Mouse (Mus musculus): ENCODE measurements at regions not wholly inside any gene's neighbourhood (a gene's known extent, or its start where the extent isn't known, plus 50 kb on each side); places are given as distances from the start of the nearest gene placed in this dataset.

DNA sequence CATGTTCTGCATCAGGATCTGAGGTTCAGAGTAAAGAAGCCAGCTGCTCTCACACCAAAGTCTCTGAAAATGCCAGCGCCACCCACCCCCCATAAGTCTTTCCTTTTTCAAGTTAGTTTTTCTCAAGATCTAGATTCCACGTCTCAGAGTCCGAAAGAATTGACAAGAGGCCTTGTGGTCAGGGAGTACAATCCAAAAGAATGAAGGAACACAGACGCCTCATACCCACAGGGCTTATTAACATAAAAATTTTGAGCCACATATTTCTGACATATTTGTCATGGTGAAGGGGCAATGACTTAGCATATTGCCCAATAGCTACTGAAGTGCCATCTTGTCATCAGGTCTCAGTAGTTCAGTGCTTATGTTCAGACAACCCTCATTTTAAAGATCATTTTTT lies 92.6 kb downstream of the Rassf10 start:
- DNase-seq (ENCODE audit: low spot score) (no peak), ATAC-seq (ENCODE audit: extremely low read depth, insufficient number of reproducible peaks, low FRiP score, poor library complexity, severe bottlenecking) (no peak)
- no peak for TF ChIP-seq TAL1 (conservative IDR thresholded peaks at IDR 0.05; ENCODE audit: low read depth, low read length)
- TF ChIP-seq GATA2 (IDR thresholded peaks at IDR 0.05; ENCODE audit: borderline replicate concordance, low read depth, low read length) = no peak
- TF ChIP-seq GATA1 (IDR thresholded peaks at IDR 0.05; ENCODE audit: borderline replicate concordance, low read length) = no peak
- no peak for TF ChIP-seq CTCF (IDR thresholded peaks at IDR 0.05; ENCODE audit: low read depth, low read length)
- H3K4me1 ChIP-seq (ENCODE audit: insufficient read depth, low read depth, low read length) = no peaks in the 10 kb centered on the region; the same call in 1 of the 2 replicates
- no peak overlapping the region for H3K4me3 ChIP-seq (ENCODE audit: low read depth, low read length)
- H3K9me3 ChIP-seq (replicated peaks) = peaks cover 2% of the 10 kb centered on the region
- H3K27me3 ChIP-seq (ENCODE audit: insufficient read depth, low read length) = peaks cover 1% of the 10 kb centered on the region; the same call in 1 of the 2 replicates
- H3K36me3 ChIP-seq (replicated peaks) = no peaks in the 10 kb centered on the region

- H3K36me3 ChIP-seq (replicated peaks) = no peaks in the 10 kb centered on the region
- no peak overlapping the region for H3K4me3 ChIP-seq (ENCODE audit: low read depth, low read length)
- H3K27me3 ChIP-seq (ENCODE audit: insufficient read depth, low read length) = no peaks in the 10 kb centered on the region
- DNase-seq (ENCODE audit: low spot score) = no peak
- TF ChIP-seq TAL1 (conservative IDR thresholded peaks at IDR 0.05; ENCODE audit: low read depth, low read length) (no peak), CTCF (IDR thresholded peaks at IDR 0.05; ENCODE audit: low read depth, low read length) (no peak), GATA1 (IDR thresholded peaks at IDR 0.05; ENCODE audit: borderline replicate concordance, low read length) (no peak)
- no peaks in the 10 kb centered on the region for H3K4me1 ChIP-seq (ENCODE audit: insufficient read depth, low read depth, low read length)
- no peak for ATAC-seq (ENCODE audit: extremely low read depth, insufficient number of reproducible peaks, low FRiP score, poor library complexity, severe bottlenecking)
- no peaks in the 10 kb centered on the region for H3K9me3 ChIP-seq (replicated peaks)
Measured at GRCm38 (mm10) chr7:113047583-113047982, 93.8 kb downstream of the Rassf10 start.

- no peak for DNase-seq (ENCODE audit: low spot score)
- ATAC-seq (ENCODE audit: extremely low read depth, insufficient number of reproducible peaks, low FRiP score, poor library complexity, severe bottlenecking) = no peak
- TF ChIP-seq GATA1 (IDR thresholded peaks at IDR 0.05; ENCODE audit: borderline replicate concordance, low read length) = no peak
- H3K4me1 ChIP-seq (ENCODE audit: insufficient read depth, low read depth, low read length) = no peaks in the 10 kb centered on the region
- H3K27me3 ChIP-seq (ENCODE audit: insufficient read depth, low read length) = no peaks in the 10 kb centered on the region
- H3K36me3 ChIP-seq (replicated peaks) = no peaks in the 10 kb centered on the region
- no peaks in the 10 kb centered on the region for H3K9me3 ChIP-seq (replicated peaks)
- H3K4me3 ChIP-seq (ENCODE audit: low read depth, low read length) = no peak overlapping the region
Measured at GRCm38 (mm10) chr7:113048097-113048795, 94.5 kb downstream of the Rassf10 start.

DNA sequence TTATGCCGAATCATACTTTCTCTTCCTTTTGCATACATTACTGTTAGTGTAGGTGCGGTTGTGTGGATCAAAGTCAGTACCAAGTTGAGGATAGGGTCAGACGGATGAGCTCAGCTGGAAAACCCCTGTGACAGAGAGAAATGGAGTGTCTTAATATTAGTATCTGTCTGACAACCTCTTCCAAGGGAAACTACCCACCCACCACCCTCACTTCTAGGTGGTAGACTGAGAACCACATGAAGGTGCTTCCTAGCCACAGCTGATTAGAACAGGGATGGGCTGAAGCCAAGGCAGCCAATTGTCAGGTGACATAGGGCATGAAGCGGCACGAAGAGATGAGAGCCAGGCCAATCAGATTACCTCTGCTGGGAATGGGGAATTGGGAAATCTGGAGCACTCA lies 95.7 kb downstream of the Rassf10 start:
- Histone ChIP-seq H3K27me3 (ENCODE audit: insufficient read depth, low read length) (no peaks in the 10 kb centered on the region), H3K36me3 (replicated peaks) (no peaks in the 10 kb centered on the region), H3K9me3 (replicated peaks) (no peaks in the 10 kb centered on the region), H3K4me1 (ENCODE audit: insufficient read depth, low read depth, low read length) (no peaks in the 10 kb centered on the region), H3K4me3 (ENCODE audit: low read depth, low read length) (no peak overlapping the region)
- DNase-seq (ENCODE audit: low spot score) (no peak), ATAC-seq (ENCODE audit: extremely low read depth, insufficient number of reproducible peaks, low FRiP score, poor library complexity, severe bottlenecking) (no peak)
- TF ChIP-seq CTCF (IDR thresholded peaks at IDR 0.05; ENCODE audit: low read depth, low read length) (no peak), GATA1 (IDR thresholded peaks at IDR 0.05; ENCODE audit: borderline replicate concordance, low read length) (no peak), GATA2 (IDR thresholded peaks at IDR 0.05; ENCODE audit: borderline replicate concordance, low read depth, low read length) (no peak), TAL1 (conservative IDR thresholded peaks at IDR 0.05; ENCODE audit: low read depth, low read length) (no peak), POLR2AphosphoS5 (IDR thresholded peaks at IDR 0.05; ENCODE audit: insufficient replicate concordance, low read depth, low read length) (no peak)

GRCm38 (mm10) chr7:113052952-113053351 lies 99.2 kb downstream of the Rassf10 start:
- no peak for DNase-seq (ENCODE audit: low spot score)
- Histone ChIP-seq H3K36me3 (replicated peaks) (no peaks in the 10 kb centered on the region), H3K4me1 (ENCODE audit: insufficient read depth, low read depth, low read length) (no peaks in the 10 kb centered on the region), H3K4me3 (ENCODE audit: low read depth, low read length) (no peak overlapping the region), H3K9me3 (replicated peaks) (no peaks in the 10 kb centered on the region), H3K27me3 (ENCODE audit: insufficient read depth, low read length) (no peaks in the 10 kb centered on the region)
- TF ChIP-seq CTCF (IDR thresholded peaks at IDR 0.05; ENCODE audit: low read depth, low read length) (no peak), TAL1 (conservative IDR thresholded peaks at IDR 0.05; ENCODE audit: low read depth, low read length) (no peak), GATA2 (IDR thresholded peaks at IDR 0.05; ENCODE audit: borderline replicate concordance, low read depth, low read length) (no peak), POLR2AphosphoS5 (IDR thresholded peaks at IDR 0.05; ENCODE audit: insufficient replicate concordance, low read depth, low read length) (no peak), GATA1 (IDR thresholded peaks at IDR 0.05; ENCODE audit: borderline replicate concordance, low read length) (no peak)
- no peak for ATAC-seq (ENCODE audit: extremely low read depth, insufficient number of reproducible peaks, low FRiP score, poor library complexity, severe bottlenecking)

DNA sequence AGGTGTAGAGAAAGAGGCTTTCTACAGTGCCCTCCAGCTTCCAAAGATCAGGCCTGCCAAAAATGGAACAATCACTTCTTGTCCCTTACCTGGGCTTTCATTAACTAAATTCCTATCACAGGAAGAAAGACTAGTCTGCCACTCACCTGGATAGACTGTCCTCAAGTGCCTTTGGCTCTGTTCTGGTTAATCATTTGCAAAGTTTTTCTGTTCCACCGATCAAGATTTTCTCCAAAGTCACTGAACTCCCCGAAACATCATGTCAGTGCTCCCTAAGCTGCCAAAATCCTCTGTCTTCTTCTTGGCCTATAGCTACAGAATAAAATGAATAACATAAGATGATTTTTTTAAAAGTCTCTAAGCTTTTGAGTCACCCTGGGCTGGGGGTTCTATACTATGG lies 102.7 kb downstream of the Rassf10 start:
- TF ChIP-seq GATA2 (IDR thresholded peaks at IDR 0.05; ENCODE audit: borderline replicate concordance, low read depth, low read length) (no peak), GATA1 (IDR thresholded peaks at IDR 0.05; ENCODE audit: borderline replicate concordance, low read length) (no peak), POLR2AphosphoS5 (IDR thresholded peaks at IDR 0.05; ENCODE audit: insufficient replicate concordance, low read depth, low read length) (no peak), TAL1 (conservative IDR thresholded peaks at IDR 0.05; ENCODE audit: low read depth, low read length) (no peak), CTCF (IDR thresholded peaks at IDR 0.05; ENCODE audit: low read depth, low read length) (no peak)

More for the DNA sequence above, 102.7 kb downstream of the Rassf10 start:
- DNase-seq (ENCODE audit: low spot score) (no peak), ATAC-seq (ENCODE audit: extremely low read depth, insufficient number of reproducible peaks, low FRiP score, poor library complexity, severe bottlenecking) (no peak)
- Histone ChIP-seq H3K36me3 (replicated peaks) (no peaks in the 10 kb centered on the region), H3K4me1 (ENCODE audit: insufficient read depth, low read depth, low read length) (no peaks in the 10 kb centered on the region), H3K9me3 (replicated peaks) (0 out of 2 replicates have a peak, but pooled peaks cover 2% of the 10 kb centered on the region), H3K4me3 (ENCODE audit: low read depth, low read length) (no peak overlapping the region), H3K27me3 (ENCODE audit: insufficient read depth, low read length) (no peaks in the 10 kb centered on the region)

Data from G1E (cell line).